Mouse (Mus musculus) retina, embryonic 14.5 days (tissue): ENCODE data around the gene Irak1bp1.

Experiments
- DNase-seq: peaks from one replicate; pipeline ENCODE4 v3.0.0-alpha.2; 2015; ENCODE audit warnings: low spot score

Gene Irak1bp1

GRCm38 (mm10) chr9:82829007-82829689 is at the start of gene Irak1bp1:
Gene Irak1bp1, plus strand, starts transcription at chr9:82829540.
- DNase-seq: no peak

DNA sequence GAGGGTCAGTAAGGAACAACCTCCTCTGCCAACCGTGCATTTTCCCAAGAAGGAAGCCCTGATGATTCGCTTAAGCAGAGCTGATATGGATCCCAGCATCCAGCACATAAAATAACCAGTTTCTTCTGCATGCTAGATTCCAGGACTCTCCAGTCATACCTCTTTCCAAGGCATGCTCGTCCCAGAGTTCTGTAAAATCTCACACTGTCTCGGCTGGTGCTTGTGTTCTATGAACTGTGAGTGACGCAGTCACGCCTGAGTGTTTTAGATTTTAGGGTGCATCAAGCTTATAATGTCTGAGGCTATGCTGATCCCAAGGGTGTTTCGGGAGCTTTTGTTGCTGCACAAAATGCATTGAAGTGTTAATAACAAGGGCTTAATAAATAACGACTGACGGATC is 41.0 kb upstream of the Irak1bp1 start:
- no peak for DNase-seq

- no peak for DNase-seq
Observed at GRCm38 (mm10) chr9:82800360-82800759, 29.0 kb upstream of the Irak1bp1 start.

DNA sequence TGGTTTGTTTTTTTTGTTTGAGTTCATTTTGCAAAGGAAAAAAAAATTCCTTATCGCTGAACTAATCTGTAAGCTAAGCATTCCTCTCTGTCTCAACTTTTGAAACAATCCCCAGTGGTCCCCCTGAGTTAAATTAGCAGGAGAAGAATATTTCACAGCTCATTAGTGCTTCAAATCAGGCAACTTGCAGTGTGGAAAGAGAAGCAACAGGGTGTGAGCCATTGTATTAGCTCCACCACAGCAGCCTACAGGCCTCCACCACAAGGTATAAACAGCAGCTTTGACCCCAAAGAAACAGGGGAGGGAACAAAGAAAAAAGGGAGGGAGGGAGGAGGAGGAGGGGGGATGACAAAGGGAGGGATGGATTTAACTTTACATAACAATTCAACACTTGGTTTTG is 22.2 kb upstream of the Irak1bp1 start:
- DNase-seq: peak; percentile 68

DNA sequence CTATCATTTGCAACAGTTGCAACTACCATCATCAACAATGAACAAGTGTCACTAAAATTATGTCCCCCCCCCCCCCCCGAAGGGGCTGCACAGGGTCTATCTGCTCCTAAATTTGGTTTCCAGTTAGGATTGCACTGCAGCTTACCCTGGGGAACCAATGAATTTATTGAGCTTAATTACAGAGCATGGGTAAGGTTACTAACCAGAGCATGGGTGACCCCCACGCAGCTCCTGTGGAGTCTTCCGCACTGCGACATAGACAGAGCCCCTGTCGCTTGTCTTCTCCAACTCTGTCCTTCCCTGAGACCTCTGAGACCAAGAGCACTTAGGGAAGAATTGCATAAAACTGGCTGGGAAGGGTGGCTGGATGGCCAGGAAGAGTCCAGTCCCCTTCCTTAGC is 21.7 kb upstream of the Irak1bp1 start:
- DNase-seq: no peak

- no peak for DNase-seq
Observed at GRCm38 (mm10) chr9:82812172-82812963, 17.0 kb upstream of the Irak1bp1 start.

DNA sequence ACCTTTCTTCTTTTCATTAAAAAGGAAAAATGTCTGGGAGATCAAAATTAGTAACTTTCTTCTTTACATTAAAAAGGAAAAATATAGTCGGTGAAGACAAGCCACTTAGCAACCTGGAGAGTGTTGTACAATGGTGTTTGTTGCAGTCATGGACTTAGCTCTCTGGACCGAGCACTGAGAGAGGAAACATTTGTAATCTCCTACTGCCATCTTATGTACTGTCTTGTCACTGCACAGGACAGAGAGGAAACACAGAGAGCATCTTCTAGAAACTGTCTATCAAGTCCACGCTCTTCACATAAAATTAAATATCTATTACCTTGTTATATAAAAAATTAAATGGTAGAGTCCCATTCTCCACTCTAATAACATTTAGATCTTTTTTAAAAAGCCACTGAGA is 14.8 kb upstream of the Irak1bp1 start:
- peak; percentile 74 for DNase-seq

- DNase-seq: no peak
Observed at GRCm38 (mm10) chr9:82815257-82815785, 14.0 kb upstream of the Irak1bp1 start.

- DNase-seq: no peak
Observed at GRCm38 (mm10) chr9:82826426-82826825, 2.9 kb upstream of the Irak1bp1 start.

DNA sequence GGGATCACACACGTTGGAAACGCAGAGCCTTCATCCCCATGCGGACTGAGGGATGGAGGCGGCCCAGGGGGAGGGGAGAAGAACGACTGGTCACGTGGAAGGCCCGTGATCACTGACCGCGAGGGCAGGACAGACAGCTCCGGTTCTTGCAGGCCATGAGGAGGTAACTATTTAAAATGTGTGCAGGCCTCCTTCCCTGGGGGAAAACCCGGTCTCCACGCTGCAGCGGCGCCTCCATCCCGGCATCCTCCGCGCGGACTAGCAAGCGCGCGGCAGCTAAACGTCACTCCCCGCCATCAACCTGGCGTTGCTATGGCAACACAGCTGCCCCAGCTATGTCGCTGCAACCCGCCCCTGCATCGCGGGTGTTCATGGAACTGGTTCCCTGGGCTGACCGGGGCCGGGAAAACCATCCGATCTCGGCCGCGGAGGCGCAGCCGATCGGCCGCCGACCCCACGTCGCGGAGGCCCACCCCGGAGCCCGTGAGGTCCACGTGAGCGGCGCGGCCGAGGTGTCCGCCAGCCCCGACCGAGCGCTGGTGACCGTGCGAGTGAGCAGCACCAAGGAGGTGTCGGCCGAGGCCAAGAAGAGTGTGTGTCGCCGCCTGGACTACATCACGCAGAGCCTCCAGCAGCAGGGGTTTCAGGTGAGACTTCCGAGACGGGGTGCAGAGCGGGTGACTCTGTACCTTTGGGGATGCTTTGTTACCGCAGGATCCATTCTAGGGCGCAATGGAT is 522 bp downstream of the Irak1bp1 start:
- DNase-seq: peak; percentile 92

DNA sequence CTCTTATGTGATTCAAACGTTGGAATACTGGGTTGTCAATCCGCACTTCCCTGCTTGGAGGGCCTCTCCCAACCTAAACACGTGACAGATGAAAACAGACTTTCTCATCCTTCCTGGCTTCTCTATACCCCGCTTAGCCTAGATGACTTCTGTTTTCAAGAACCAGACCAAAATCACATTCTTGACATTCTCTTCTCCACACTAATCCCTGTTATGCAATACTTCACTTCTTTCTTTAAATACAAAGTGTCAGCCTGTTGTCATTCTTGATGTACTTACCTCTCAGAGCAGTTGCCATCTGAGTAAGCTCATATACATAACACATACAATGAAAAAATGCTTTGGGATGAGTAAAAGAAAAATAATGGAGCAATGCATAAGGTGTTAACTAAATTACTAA is 2.6 kb downstream of the Irak1bp1 start:
- DNase-seq: no peak

DNA sequence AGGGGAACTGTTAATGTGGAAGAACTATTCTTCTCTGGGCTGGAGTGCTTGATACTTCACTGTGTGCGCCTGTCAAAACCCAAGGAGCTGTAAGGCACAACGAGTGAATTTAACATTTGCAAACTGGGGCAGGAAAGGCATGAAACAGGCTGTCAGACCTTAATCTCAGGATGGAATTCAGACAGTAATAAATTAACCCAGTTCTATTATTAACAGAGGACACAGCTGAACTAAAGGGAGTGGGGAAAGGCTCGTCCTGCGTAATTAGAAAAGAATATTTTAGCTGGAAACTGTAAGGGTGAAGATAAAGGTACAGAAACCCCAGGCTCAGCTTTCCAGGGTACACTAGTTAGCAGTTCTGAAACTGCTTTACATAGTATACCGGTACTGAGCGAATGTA is 6.6 kb downstream of the Irak1bp1 start:
- DNase-seq: no peak

DNA sequence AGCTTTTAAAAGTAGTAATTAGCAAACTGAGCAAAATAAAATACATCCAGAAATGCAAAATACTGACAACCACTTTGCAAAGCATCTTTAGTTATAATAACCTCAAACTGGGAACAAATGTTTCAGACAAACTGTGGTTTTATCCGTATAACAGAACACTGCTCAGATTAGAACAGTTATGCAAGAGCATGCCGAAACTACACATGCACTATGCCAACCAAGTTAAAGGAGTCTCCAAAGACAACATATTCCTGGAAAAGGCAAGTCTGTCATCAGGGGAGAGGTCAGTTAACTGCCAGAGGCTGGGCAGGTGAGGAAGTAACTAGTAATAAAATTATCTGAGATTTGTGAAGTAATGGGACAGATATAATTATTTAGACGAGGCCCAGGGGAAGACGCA is 13.3 kb downstream of the Irak1bp1 start:
- DNase-seq: no peak

- peak; percentile 40 for DNase-seq
Observed at GRCm38 (mm10) chr9:82854040-82854439, 24.7 kb downstream of the Irak1bp1 start.

DNA sequence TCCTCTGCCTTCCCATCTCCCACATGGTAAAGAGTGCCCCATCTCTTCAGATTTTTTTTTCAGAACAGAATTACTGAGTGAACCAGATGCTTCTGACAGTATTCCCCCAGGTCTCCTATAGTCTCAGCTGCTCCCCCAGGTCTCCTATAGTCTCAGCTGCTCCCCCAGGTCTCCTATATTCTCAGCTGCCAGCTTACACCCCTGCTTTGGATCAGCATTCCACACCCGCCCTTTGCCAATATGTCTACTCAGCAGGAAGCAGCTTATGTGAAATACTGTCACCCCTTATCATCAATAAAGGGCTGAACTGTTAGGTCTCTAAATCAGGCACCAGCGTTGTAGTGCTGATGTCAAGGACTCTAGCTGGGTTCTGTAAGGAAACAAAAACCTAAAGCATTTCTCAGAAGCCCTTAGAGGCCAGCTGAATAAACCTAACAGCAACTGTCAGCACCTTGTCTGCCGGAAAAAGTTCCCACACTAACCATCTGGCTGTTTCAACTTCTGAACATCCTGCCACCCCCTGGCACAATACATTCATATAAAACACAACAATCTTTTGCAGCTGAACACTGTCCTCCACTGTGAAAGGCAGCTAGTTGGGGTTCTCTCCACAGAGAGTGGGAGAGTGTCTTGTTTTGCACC is 25.8 kb downstream of the Irak1bp1 start:
- no peak for DNase-seq

GRCm38 (mm10) chr9:82856241-82856640 is 26.9 kb downstream of the Irak1bp1 start:
- no peak for DNase-seq

DNA sequence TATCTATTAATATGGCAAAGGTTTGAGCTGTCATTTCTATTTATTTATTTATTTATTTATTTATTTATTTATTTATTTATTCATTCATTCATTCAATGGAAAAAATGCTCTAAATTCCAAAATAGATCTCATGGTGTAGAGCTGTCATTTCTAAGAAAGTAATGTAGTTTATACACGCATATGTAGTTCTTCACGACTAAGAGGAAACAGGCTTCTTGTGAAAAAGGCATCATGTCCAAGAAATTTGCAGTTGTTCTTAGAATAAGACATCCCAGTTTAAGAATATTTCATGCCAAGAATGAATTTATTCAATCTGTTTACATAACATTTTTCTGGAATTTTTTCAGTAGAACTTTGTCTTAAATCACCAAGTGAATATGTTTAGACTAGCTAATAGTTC is 31.5 kb downstream of the Irak1bp1 start:
- no peak for DNase-seq

DNA sequence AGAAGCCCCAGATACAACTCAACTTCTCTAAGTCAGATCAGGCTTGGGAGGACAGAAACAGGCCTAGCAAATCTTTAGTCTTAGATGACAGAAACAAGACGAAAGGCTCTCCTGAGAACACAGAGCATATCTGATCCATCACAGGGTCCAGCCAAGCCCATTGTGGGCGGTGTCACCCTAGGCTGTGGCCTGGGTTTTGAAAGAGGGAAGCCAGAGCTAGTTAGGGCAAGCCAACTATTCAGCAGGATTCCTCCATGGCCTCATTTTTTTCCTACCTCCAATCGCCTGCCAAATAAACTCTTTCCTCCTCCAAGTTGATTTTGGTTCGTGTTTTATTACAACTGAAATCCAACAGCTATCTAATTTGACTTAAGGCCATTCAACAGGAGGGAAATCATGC is 32.0 kb downstream of the Irak1bp1 start:
- DNase-seq: no peak

GRCm38 (mm10) chr9:82861775-82862430 is 32.6 kb downstream of the Irak1bp1 start:
- DNase-seq: no peak

DNA sequence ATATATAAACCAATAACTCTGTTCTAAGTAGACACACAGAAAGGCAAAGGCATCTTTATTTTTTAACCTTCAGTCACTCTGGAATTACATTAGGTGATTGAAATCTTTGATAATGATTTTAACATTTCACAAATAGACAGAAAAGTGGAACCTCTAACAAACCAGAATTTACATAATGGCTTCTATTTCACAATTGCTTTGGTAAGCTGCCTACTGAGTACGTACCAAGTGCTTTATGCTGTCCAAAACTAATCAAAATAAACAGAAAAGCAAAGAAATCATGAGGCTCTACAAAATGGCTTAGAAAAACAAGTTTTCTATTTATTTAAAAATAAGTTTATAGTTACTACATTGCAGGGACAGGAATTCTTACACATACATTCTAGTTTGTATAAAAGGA is 36.8 kb downstream of the Irak1bp1 start:
- no peak for DNase-seq

- DNase-seq: no peak
Observed at GRCm38 (mm10) chr9:82867698-82868097, 38.4 kb downstream of the Irak1bp1 start.

DNA sequence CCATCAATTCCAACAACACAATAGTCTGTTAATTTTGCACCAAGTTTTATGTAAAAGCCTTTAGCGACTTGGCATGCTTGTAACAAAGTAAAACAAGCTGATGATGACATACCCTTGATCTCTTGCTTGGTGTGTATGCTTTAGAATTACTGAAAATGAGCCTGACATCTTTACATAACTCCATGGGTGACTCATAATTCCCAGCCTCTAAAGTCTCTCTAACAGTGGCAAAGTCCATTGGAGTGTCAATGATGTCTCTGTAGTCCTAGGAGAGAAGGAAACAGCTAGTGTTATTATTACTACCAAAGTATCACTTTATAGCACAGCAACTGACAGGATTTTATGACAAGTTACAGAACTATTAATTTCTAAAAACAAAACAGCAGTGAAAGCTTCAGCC is 47.7 kb downstream of the Irak1bp1 start:
- DNase-seq: no peak
